Mouse (Mus musculus): ENCODE measurements around the gene Hs3st3b1.

GRCm38 (mm10) chr11:63919211-63920098 is 2.6 kb downstream of the Hs3st3b1 start:
- TF ChIP-seq CTCF (conservative IDR thresholded peaks at IDR 0.05; ENCODE audit: low read length) (no peak), POU5F1 (IDR thresholded peaks at IDR 0.05; ENCODE audit: borderline replicate concordance, low read length) (no peak), NANOG (IDR thresholded peaks at IDR 0.05; ENCODE audit: borderline replicate concordance, low read length) (no peak)
